Comparison of ENCODE assay signal across 8 mouse cellular contexts in the genomic region with DNA sequence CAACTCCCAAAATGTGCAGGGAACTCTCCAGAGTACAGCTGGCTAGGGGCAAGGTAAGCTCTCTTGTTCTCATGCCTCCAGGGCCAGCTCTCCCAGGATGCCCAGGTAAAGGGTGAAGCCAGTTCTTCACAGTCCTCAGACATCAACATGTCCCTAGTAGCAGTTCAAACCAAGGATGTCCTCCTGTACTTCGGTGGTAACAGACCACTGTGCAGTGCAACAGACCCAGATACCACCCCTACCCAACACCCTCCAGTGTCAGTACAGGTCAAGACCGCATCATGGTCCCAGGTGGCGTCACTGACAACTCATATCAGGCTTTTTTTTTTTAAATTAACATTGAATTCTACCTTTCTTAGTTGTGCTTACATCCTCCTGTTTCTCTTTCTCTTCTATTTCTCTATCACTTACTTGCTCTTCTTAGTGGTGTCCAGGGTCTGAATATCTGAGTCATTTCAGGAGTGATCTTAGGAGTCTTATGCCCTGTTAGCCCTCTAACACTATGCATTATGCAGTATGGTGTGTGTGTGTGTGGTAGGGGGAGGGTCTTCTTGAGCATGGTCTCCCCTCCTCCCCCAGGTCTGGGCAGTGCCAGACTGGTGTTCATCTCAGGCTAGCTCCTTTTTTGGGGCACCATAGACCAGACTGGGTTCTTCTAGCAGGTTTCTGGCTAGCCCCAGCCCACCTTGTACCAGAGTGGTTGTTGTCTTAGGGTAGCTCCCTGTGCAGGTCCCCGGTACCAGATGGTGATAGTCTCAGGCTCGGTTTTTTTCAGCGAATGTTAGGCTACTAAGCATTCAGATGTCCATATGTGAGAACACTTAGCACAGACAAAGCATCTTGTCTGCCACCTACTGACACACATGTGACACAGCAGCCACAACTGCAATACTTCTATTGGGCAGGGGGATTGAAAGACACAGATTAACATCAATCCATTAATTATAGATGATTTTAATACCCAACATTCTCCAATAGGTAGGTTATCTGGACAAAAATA. TPM values are rescaled to one million over a fixed set of nuclear protein-coding genes. Genes with fewer than 3 reads are reported as not detected.
DNase-seq lines count a peak whose midpoint lies in the region; ATAC-seq and TF ChIP-seq lines count a peak whose summit lies in the region.

No protein-coding gene starts in this region.

- no peaks in the 10 kb centered on the region for H3K4me1 ChIP-seq in heart, postnatal 0 days (ENCODE audit: control insufficient read depth, insufficient read depth)
- no peaks in the 10 kb centered on the region for H3K4me1 ChIP-seq in lung, embryonic 14.5 days (ENCODE audit: insufficient read depth)

- ATAC-seq in heart, postnatal 0 days (ENCODE audit: insufficient read depth, low read depth), result peak; percentile 41; the same call in 1 of the 2 replicates
- peak; percentile 85 for ATAC-seq in lung, embryonic 14.5 days (ENCODE audit: insufficient read depth)

- WGBS in heart, postnatal 0 days, result 43% methylated on average over 6 of the region's 6 CpGs
- 49% methylated on average over 6 of the region's 6 CpGs for WGBS in lung, embryonic 14.5 days

- H3K36me3 ChIP-seq in heart, postnatal 0 days (replicated peaks; ENCODE audit: control insufficient read depth, insufficient read depth, low read length), result no peaks in the 10 kb centered on the region
- H3K36me3 ChIP-seq in lung, embryonic 14.5 days (ENCODE audit: insufficient read depth), result no peaks in the 10 kb centered on the region

- H3K4me3 ChIP-seq in heart, postnatal 0 days (ENCODE audit: low read depth, low read length), result no peak overlapping the region
- no peak overlapping the region for H3K4me3 ChIP-seq in lung, embryonic 14.5 days (ENCODE audit: low read depth, low read length)

- H3K27me3 ChIP-seq in heart, postnatal 0 days (ENCODE audit: control insufficient read depth, insufficient read depth, low read length), result no peaks in the 10 kb centered on the region
- no peaks in the 10 kb centered on the region for H3K27me3 ChIP-seq in lung, embryonic 14.5 days (ENCODE audit: insufficient read depth, low read length)

- no peak overlapping the region for H3K4me2 ChIP-seq in heart, postnatal 0 days (ENCODE audit: low read depth, low read length)
- H3K4me2 ChIP-seq in lung, embryonic 14.5 days, result no peak overlapping the region

- DNase-seq in A20 (ENCODE audit: low read depth, low spot score) (peak; percentile 43), MEL-GATA-1-ER (ENCODE audit: extremely low read depth, low read depth) (peak; percentile 49)
- peak; percentile 27 for DNase-seq in embryo, embryonic 9.5 days (ENCODE audit: extremely low spot score)
- DNase-seq in heart, postnatal 0 days (ENCODE audit: low spot score), result peak; percentile 50
- DNase-seq in kidney, postnatal 36 days, result peak; percentile 16 to 32
- peak; percentile 77 for DNase-seq in lung, embryonic 14.5 days
- peak; percentile 18 for DNase-seq in retina, adult 2 months (ENCODE audit: low read depth, low spot score)
- DNase-seq in urinary bladder, postnatal 36 days (ENCODE audit: low spot score in 2 of 2), result no peak

- no peaks in the 10 kb centered on the region for H3K9me3 ChIP-seq in heart, postnatal 0 days (replicated peaks; ENCODE audit: control insufficient read depth, low read length)
- no peaks in the 10 kb centered on the region for H3K9me3 ChIP-seq in lung, embryonic 14.5 days (ENCODE audit: low read depth, low read length)

- H3K27ac ChIP-seq in heart, postnatal 0 days (ENCODE audit: low read depth), result no peak overlapping the region
- H3K27ac ChIP-seq in lung, embryonic 14.5 days (ENCODE audit: low read depth), result no peak overlapping the region

- peak; percentile 85 for TF ChIP-seq CTCF in heart, postnatal 0 days (IDR thresholded peaks at IDR 0.05; ENCODE audit: low read depth)
- peak; percentile 83 for TF ChIP-seq CTCF in lung, embryonic 14.5 days (IDR thresholded peaks at IDR 0.05; ENCODE audit: low read depth)

- no peak for TF ChIP-seq EP300 in heart, postnatal 0 days (IDR thresholded peaks at IDR 0.05; ENCODE audit: low read depth)

- no peak overlapping the region for H3K9ac ChIP-seq in heart, postnatal 0 days (replicated peaks; ENCODE audit: low read depth, low read length)
- no peak overlapping the region for H3K9ac ChIP-seq in lung, embryonic 14.5 days

RNA-seq across cellular contexts. Expression of a gene that starts 9.2 kb away (rescaled TPM):
- total RNA-seq in heart, postnatal 0 days (2014; rRNA removed; ENCODE audit: low replicate concordance), result not detected in 2 replicates
- not detected in 2 replicates for polyA plus RNA-seq in heart, postnatal 0 days (2015; fragmentation: Nextera tagmentation; extraction: Ambion mirVana)
- not detected in 2 replicates for polyA plus RNA-seq in lung, embryonic 14.5 days (2014; fragmentation: Nextera tagmentation; extraction: Ambion mirVana)

RNA-seq across cellular contexts. Expression of a gene that starts 34.4 kb away (rescaled TPM):
- 20.3 and 21.8 TPM in 2 replicates for total RNA-seq in heart, postnatal 0 days (2014; rRNA removed; ENCODE audit: low replicate concordance)
- polyA plus RNA-seq in heart, postnatal 0 days (2015; fragmentation: Nextera tagmentation; extraction: Ambion mirVana), result 16.2 and 17.6 TPM in 2 replicates
- 22.5 and 25.8 TPM in 2 replicates for polyA plus RNA-seq in lung, embryonic 14.5 days (2014; fragmentation: Nextera tagmentation; extraction: Ambion mirVana)

RNA-seq across cellular contexts. Expression of a gene that starts 48.5 kb away (rescaled TPM):
- total RNA-seq in heart, postnatal 0 days (2014; rRNA removed; ENCODE audit: low replicate concordance), result not detected in 2 replicates
- not detected in 2 replicates for polyA plus RNA-seq in heart, postnatal 0 days (2015; fragmentation: Nextera tagmentation; extraction: Ambion mirVana)
- not detected in 2 replicates for polyA plus RNA-seq in lung, embryonic 14.5 days (2014; fragmentation: Nextera tagmentation; extraction: Ambion mirVana)

Comparison
In these comparisons a context has a peak if more than half of its experiments do, and no peak if none do; other contexts are left out.
1. DNase-seq: peak in A20 (single experiment), MEL-GATA-1-ER (single experiment), embryo, embryonic 9.5 days (single experiment), heart, postnatal 0 days (single experiment), kidney, postnatal 36 days (2 of 2), lung, embryonic 14.5 days (single experiment) and retina, adult 2 months (single experiment); none in urinary bladder, postnatal 36 days (0 of 2).